In the genomic region with DNA sequence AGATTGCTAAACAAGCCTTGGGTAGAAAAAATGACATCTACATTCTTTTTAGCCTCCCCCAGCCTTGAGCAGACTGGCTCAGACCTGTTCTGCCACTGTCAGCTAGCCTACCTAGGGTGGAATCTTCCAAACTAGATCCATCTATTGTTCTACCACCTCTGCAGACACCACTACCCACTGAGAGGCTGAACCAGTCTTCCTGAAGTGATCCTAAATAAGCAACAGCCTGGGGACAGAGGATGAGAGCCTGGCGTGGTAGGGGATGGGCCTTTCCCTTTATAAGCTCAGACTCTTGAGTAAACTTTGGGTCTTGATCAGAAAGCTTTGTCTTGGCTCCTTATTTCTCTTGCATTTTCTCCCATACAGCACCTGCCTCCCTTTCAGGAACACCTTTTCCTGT, we compare ENCODE assay signal across 12 mouse cellular contexts.
"Had no signal": no experiment of that assay in that cellular context is flagged by ENCODE, and none has a peak within 500 bp of the region (broad histone marks: within the 10 kb centered on the region; RNA-seq: fewer than 3 reads in every experiment).

No protein-coding gene starts in this region.

- DNase-seq: left cerebral cortex, postnatal 4 days; liver; liver, embryonic 13.5 days; liver, postnatal 0 days; lung, adult 18-20 months; lung, adult 2 months; lung, embryonic 14.5 days; lung, postnatal 10 days; lung, postnatal 14 days; lung, postnatal 36 days; lung, postnatal 4 days; midbrain, embryonic 14.5 days had no signal
